Mouse (Mus musculus) ovary, adult 18-20 months (tissue): Measurements from ENCODE around the gene Rps10.

Experiments
- DNase-seq: peaks from one replicate; pipeline ENCODE4 v3.0.0; 2022; ENCODE audit warnings: low spot score, mixed read lengths

Gene Rps10

DNA sequence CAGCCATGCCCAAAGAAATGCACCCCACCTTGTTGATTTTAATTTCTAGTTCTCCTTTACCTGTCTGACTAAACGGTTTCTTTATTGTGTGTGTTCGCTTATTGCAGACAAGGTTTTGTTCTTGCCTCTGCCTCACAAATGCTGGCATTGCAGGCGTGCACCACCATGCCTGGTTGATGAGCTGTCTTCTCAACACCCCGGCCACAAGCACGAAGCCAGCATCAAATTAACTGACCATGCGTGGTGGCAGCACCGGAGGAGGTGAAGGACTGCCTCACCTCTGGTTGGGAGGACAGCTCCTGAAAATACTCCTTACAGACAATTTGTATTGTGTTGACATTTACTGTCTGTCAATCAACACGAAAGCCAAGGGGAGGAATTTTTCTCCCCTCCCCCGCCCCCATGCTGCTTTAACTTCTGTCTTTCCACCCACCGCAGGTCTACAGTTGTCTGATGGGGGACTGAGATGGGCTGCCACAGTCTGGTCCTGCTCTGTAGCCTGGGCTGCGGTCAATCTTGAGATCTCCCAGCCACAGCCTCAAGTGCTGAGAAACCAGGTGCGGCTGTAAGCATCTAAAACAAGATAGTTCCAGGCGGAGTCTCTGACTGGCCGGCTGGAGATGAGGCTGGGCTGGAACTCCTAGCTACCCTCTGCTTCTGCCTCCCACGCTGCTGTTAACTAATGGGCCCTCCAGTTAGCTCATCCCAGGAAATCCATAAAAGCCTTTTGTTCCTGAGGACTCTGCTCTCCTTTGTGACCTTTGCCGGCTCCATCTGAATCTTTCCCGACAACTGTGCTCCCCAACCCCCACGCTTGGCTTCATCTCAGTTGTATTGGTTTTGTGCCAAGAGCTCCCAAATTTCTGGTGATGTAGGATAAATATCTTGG is at the start of gene Rps10:
Rps10 (minus strand) TSS at position 538 of the 889 bp plus-strand sequence.
- DNase-seq: no peak

DNA sequence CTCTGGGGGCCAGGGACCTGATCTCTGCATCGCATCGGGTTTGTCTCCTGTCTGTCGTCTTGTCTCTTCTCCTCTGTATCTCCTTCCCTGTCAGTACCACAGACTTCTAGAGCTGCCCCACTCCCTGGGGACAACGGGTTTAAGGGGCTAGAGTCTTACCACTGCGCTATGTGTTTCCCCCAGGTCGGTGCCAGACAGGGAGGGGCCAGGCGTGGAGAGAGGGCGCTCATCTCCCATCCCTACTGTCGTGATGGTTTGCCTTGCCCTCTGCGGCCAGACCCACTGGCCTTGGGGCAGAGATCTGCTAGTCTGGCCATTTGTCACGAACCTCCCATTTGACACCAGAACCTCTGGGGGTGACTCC is 49.1 kb upstream of the Rps10 start:
- DNase-seq: no peak

DNA sequence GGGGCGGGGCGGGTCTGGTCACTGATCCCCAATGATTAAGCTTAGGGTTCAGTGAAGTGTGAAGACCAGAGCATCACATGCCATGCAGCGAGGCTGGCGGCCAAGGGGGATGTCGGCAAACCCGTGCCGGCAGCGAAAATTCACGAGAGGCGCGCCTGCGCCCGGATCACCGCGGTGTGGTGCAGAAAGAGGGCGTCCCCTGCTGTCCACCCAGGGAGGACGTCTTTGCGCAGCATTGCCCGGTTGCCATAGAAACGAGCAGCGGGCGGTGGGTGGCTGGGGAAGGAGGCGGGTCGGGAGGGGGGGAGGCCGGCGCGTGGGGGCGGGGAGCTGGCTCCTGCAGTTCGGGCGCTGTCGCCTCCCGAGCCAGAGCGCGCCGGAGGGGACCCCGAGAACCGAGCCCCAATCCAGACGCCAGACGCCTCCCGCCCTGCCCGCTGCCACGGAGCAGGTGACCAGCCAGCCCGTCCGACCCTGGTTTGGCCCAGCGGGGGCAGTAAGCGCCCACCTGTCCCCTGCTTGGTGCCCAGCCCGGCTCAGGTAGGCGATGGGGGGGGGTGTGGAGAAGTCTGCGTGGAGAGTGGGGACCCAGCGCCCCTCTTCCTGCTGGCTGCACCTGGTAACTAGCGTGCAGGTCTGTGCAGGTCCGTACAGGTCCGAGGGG is 48.5 kb upstream of the Rps10 start:
- peak; percentile 59 for DNase-seq

DNA sequence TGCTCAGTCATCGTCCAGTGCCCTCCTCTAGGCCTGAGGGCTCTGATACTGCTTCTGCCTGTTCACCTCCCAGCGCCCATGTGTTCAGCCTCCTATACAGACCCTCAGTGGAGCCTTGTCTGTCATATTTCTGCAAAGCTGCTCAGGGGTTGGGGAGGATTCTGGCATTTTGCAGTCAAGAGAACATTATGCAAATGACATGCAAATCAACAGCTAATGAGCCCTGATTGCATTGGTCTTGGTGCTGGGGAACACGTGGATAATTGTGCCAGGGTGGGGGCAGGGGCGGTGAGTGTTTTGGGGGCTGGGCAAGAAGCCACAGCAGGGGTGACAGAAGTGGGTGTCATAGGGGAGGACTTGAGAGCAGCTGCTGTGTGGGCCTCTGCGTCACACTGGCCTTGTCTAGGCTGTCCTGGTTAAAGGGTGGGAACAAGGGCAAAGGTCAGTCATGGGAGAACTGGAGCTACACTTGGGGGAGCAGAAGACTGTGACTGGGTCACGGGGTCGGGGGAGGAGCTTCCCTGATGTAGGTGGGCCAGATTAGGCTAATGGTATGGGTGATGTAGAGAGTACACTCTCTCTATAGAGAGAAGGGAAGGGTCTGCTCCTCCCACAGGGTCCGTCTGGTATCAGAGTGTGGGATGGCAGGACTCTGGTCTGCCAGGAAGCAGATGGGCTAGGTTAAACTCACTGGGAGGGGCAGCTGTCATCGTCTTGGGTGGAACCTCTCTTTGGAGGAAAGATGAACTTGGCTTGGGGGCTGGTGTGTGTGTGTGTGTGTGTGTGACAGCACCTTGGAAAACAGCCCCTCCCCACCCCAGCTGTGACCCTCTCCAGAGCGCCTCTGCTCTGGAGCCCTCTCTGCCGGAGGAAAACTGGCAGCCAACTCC is 42.7 kb upstream of the Rps10 start:
- DNase-seq: no peak

DNA sequence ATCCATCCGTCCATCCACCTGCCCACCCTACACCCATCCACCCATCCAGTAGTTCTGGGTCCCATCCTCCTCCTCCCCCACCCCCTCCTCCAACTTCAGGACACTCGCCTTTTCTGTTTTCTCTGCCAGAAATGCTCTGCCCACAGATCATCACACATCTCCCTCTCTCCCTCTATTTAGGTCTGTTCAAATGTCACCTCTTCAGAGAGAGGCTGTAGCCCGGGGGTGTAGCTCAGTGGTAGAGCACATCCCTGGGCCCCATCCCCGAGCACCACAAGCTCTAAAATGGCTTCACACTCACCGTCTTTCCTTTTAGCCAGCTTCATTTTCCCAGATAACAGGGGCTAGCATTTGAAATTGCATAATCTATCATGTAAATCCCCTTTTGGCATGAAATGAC is 41.3 kb upstream of the Rps10 start:
- no peak for DNase-seq

DNA sequence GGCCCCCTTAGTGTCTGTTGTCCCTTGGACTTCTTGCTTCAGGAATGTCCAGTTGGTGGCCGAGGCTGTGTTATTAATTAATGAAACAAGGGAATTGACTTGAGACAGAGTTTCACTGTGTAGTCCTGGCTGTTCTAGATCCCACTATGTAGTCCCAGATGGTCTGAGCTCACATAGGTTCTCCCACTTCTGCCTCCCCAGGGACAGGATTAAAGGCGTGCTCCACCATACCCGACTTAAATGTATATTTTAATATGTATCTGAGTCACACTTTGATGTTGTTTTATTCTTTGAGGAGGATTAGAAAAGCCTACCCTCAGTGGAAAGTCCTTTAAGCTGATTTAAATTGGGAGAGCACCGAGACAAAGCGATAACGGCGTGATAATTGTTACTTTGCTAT is 39.8 kb upstream of the Rps10 start:
- no peak for DNase-seq

DNA sequence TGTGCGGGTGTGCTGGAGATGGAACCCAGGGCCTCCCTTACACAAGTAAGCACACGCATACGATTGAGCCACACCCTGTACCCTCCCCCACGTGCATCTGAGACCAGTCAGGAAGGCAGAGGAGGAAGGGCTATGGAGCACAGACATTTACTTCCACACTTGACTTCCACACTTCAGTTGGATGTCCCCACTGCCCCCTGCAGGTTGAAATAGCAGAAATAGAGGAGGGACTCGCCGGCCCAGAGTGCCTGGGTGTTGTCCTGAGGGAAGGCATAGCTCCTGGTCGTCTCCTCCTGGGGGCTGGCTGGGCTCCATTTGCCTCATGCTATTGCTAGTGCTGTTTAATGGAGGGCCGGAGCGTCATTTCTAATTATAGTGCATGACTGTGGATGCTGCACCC is 39.0 kb upstream of the Rps10 start:
- no peak for DNase-seq

DNA sequence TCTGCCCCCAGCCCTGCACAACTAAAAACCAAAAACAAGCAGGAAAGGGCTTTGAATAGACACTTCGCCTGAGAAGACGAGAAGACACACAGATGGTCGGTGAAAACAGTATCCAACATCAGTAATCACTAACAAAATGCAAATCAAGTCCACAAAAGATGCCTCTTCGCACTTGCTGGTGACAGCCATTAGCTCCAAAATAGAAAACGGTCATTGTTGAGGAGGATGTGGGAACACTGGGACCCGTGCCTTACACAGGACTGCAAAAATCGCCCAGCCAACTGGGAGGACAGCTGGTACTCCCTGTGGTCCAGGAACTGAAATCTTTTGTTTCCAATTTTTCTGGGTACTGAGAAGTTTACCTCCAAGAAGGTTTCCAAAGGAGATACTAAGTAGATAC is 37.5 kb upstream of the Rps10 start:
- DNase-seq: no peak

DNA sequence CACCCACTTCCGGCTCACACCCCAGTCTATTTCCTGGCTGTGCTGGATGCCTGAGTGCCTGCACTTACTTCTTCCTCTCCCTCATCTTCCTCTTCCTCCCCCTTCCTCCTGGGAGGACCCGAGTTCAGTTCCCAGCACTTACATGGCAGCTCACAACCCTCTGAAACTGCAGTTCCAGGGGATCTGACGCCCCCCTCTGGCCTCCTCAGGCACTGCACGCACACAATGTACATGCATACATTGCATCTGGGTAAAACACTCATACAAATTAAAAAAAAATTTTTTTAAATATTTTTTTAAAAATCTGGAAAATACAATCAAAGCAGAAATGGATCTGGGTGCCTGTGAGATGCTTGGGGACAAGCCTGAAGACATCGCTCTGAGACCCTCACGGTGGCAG is 35.3 kb upstream of the Rps10 start:
- DNase-seq: no peak

DNA sequence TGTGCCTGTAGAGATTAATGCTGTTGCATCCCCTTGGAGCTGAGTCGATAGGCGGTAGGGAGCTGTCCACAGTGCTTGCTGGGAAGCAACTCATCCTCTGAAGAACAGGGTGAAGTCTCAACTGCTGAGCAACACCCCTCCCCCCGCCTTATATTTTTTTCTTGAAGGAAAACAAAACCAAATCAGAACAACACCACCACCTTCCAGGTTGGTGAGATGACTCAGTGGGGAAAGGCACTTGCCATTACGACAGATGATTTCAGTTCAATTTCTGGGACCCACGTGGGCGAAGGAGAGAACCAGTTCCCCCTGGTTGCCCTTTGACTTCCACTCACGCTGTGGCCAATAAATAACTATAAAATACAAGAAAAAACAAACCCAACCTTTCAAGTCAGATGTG is 22.3 kb upstream of the Rps10 start:
- DNase-seq: no peak

DNA sequence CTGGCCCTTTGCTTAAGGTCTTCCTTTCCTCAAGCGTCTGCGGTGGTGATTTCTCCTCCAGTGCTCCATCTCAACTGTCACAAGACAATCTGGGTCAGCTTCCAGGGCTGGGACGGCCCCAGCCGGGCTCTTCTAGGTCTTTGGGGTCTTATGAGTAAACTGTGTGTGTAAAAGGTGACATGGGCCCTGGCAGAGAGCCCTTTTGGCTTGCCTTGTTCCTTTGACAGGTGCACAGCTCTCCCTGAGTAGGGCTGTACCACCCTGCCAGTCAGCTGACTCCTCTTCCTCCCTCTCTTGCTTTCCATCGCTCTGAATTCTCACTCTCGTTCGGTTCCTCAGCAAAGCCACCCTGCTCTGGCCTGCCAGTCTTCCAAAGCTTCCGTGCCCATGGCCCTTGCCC is 20.7 kb upstream of the Rps10 start:
- no peak for DNase-seq

DNA sequence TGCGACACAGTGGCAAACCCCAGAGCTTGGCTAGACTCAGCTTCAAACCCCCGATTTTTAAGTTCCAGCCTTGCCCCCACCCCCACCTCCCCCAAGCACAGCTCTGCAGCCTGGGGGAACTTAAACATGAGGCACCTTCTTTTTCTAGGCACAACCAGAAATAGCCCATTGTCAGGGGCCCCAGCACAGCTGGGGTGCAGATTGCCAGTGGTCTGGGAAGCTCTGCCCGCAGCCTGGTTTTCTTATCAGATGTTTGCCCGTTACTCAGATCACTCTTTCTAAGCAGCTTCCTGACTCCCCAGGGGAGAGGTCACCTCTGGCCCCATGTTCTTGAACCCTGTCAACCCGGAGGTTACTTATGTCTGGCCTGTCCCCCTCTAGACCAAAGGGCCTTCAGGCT is 19.9 kb upstream of the Rps10 start:
- DNase-seq: no peak

DNA sequence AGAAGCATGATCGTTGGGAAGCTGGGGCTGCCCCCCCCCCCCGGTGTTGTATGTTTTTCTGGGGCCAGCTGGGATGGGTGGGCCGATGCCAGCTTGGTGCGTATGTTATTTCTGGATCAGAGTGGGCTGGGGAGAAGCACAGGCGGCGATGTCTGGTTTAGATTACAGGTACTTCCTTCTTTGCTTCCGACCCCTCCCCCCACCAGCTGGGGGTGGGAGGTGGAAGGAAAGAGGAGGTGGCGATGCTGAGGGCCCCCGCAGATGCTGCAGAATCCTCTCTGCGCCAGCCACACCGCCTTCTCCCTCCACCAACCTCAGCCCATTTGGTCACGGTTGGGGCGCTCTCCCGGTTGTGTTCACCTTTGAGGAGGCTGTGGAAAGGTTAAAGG is 19.5 kb upstream of the Rps10 start:
- no peak for DNase-seq

DNA sequence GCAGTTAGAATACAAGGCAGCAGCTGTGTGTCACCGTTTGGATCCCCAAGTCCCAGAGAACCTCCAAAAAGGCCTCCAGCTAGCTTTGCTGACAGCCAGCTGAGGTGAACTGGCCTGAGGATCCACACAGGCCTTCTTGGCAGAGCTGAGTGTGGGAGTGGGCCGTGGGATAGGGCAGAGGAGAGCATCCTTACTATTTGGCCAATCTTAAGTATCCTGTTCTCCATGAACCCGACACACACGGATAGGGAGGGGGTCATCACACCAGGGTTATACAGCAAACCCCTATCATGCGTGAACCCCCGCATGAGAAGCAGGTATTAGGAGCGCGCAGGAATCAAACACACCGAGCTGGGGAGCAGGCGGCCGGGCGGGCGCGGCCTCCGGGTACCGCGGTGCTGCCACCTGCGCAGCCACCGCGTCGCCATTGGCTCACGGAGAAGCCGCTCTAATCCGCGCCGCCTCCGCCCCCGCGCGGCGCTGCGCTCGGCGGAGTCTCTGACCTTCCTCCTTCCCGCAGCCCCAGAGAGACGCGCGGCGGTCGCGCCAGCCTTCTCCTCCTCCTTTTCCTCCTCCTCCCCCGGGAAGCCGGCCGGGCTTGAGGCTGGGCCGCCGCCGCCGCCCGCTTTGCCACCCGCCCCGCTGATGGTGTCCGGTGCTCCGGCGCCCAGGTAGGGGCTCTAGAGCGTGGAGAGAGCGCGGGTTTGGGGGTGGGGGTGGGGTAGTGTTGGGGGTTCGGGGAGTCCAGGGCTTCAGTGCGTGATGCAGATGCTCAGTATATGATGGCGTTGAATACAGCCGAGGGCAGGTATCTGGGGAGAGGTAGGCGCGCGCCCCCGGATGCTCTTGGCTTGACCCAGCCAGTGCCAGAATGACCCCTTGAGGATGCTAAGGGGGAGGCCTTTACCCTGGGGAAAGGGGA is 18.9 kb upstream of the Rps10 start, which contains the start of gene Pacsin1:
Pacsin1 (plus strand) TSS at position 421 of the 922 bp plus-strand sequence.
- DNase-seq: no peak

DNA sequence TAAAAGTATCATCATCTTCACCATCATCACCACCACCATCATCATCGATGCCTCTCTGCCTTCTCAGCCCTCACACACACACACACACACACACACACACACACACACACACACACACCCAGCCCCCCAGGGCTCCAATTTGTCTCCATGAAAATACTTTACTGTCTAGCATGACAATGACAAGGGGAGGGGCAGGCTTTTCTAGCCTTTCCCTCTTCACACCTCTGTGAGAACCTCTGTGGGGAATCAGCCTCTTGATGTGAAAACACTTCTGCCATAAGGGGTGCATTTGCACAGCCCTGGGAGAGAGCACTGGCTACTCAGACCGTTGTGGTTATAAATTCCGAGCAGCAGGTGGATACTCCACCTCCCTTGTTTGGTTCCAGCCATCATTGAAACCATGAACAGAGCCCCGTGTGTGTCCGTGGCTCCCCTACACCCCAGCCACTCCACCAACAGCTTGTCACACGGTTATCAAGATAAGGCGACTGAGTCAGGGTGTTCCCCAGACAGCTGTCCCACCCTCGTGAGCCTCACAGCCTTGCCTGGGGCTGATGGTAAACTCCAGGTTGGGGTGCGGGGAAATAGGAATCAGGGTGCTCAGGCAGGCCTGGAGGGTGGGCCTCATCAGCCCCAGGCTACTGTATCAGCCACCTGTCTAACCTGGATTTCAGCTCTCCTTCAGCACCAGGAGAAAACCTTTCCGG is 16.9 kb upstream of the Rps10 start:
- DNase-seq: no peak

DNA sequence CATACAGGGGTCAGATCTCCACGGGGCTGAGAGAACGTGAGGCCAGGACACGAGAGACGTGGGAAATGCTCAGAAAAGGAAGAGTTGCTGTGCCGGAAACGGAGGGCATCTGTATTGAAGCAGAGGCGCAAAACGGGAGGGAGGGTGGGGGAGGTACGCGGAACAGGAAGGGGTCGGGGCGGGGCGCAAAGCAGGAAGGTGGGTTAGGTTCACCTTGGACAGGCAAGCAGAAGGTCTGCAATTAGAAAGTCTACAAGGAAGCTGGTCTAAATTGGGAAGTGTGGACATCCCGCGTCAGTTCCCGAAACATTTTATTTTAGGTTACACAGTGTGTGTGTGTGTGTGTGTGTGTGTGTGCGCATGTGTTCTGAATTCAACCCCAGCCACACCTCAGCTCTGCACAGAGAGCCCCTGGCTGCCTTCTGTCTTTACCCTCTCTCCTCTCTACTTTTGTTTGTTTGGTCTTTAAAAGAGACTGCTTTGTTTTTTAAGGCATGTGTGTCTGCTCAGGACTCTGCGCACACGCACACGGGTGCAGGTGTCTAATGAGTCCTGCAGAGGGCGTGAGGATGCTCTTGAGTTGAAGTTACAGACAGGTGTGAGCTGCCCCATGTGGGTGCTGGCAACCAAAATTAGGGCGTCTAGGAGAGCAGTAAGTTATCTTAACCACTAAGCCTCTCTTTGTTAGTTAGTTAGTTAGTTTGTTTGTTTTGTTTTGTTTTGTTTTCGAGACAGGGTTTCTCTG is 15.7 kb upstream of the Rps10 start:
- no peak for DNase-seq

DNA sequence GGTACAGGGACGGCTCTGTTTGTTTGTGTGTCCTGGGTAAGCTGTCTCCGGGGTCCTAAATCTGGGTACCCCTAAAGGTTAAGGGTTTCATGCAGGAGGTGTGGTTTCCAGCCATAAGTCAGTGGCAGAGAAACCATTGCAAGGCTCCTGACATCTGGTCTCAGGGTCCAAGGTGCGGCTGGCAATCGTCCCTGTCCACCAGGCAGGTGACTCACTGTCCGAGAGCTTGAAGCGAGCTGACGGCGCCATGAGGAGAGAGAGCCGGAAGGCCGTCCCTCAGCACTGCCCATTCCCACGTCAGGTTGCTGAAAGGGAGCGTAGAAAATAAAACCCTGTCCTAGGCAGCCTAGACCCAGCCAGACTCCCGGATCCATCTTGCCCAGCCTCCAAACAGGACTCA is 14.1 kb upstream of the Rps10 start:
- no peak for DNase-seq

DNA sequence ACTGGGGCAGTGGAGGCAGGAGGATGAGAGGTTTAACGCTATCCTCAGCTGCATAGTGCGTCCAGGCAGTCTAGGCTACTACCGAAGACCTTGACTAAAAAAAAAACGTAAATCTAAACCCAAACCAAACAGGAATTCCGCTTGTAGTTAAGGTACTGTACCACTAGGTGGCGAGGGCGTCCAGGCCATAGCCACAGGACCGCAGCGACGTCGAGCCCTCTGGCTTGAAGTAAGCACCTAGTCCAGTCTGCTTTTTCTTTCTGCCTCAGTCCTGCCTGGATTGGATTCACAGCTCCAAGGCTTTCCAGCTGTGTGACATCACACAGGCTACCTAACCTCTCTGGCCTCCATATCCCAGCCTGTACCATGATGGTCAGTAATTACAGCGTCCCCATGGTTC is 13.7 kb upstream of the Rps10 start:
- DNase-seq: no peak

DNA sequence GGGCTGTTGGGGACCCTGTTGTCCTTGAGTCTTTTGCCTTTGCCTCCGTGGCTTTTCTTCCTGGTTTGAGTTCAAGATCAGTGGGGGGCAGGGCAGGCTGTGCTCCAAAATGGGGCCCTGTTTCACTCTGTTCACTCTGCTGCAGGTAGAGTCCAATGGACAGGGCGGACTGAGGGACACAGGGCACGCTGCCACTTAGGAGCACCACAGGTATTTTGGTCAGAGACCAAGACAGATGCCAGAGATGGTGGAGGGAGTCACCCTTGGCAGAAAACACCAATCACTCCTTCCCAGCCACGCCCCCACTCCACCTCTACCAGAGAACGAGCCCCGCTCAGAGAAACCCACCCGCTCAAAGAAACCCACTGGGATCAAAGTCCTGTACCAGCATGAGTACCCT is 9.3 kb upstream of the Rps10 start:
- no peak for DNase-seq

DNA sequence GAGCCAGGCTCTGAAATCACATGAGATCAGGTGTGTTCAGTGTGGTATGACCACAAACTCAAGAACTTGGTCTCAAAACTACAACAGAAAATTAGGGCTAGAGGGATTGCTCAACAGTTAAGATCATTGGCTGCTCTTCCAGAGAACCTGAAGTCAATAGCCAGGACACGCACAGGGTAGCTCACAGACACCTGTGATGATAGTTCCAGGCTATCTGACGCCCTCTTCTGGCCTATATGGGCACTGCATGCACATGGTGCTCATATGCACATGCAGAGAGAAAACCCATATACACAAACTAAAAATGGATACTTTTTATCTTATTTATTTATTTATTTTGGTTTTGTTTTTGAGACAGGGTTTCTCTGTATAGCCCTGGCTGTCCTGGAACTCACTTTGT is 8.1 kb upstream of the Rps10 start:
- DNase-seq: no peak
